Mouse (Mus musculus): Measurements from ENCODE around the gene Cops2. TPM values are rescaled to one million over a fixed set of nuclear protein-coding genes. Genes with fewer than 3 reads are reported as not detected.

Gene Cops2
- polyA plus RNA-seq, 1 experiment from 2014 or later = 96.6 TPM

DNA sequence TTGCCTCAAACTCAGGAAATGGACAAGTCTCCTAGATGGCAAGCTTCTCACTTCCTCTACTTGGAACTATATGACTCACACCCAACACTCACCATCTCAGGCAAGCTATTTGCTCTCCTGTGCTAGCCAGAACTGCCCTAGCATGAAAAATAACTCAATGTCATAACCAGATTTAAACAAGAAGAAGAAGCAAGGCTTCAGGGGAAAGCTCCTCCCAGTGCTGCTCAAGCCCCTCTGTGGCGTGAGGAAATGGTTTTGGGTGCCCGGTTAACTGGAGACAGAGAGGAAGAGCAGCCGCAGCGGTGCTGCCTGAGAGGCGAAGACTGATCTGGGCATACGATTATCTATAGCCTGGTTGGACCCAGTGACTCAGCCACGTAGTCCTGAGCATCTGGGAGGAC lies 67.5 kb downstream of the Cops2 start:
- peaks cover 5% of the 10 kb centered on the region; the same call in 1 of the 2 replicates for H3K4me1 ChIP-seq (ENCODE audit: control insufficient read depth, insufficient read depth, low read length)
- H3K36me3 ChIP-seq (ENCODE audit: control insufficient read depth, insufficient read depth, low read length) = no peaks in the 10 kb centered on the region
- no peak overlapping the region for H3K4me3 ChIP-seq (ENCODE audit: low read length)
- 83% methylated on average over 7 of the region's 7 CpGs for WGBS
- no peak overlapping the region for H3K27ac ChIP-seq (ENCODE audit: low read depth, low read length)
- no peak overlapping the region for H3K4me2 ChIP-seq (replicated peaks; ENCODE audit: low read depth, low read length)
- no peak for ATAC-seq (ENCODE audit: low FRiP score, low TSS enrichment)
- no peaks in the 10 kb centered on the region for H3K27me3 ChIP-seq (ENCODE audit: control insufficient read depth, insufficient read depth, low read length)
- no peak overlapping the region for H3K9ac ChIP-seq (ENCODE audit: low read depth, low read length)
- no peaks in the 10 kb centered on the region for H3K9me3 ChIP-seq (ENCODE audit: control insufficient read depth, low read length)

DNA sequence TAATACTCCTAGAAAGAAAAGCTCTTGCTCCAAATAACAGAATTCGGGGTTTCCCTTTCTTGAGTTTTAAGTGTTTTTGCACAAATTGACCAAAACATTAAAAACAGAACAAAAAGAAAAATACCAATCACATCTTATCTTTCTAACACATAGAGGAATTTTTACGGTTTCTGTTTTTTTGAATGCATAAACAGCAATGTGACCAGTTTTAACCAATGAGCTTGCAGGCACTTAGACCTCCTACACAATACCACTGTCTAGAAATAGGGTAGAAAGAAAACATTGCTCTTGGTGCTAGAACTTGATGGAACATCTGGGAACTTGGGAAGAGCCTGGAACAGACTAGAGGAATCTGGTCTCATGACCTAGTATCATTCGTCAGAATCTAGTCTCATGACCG lies 68.7 kb downstream of the Cops2 start:
- no peak for ATAC-seq (ENCODE audit: low FRiP score, low TSS enrichment)
- H3K4me2 ChIP-seq (replicated peaks; ENCODE audit: low read depth, low read length) = no peak overlapping the region
- no peaks in the 10 kb centered on the region for H3K9me3 ChIP-seq (ENCODE audit: control insufficient read depth, low read length)
- H3K9ac ChIP-seq (ENCODE audit: low read depth, low read length) = no peak overlapping the region
- no peaks in the 10 kb centered on the region for H3K27me3 ChIP-seq (ENCODE audit: control insufficient read depth, insufficient read depth, low read length)
- H3K27ac ChIP-seq (ENCODE audit: low read depth, low read length) = no peak overlapping the region
- WGBS = 94% methylated on average over 4 of the region's 4 CpGs
- H3K36me3 ChIP-seq (ENCODE audit: control insufficient read depth, insufficient read depth, low read length) = no peaks in the 10 kb centered on the region
- no peak overlapping the region for H3K4me3 ChIP-seq (ENCODE audit: low read length)
- peaks cover 5% of the 10 kb centered on the region; the same call in 1 of the 2 replicates for H3K4me1 ChIP-seq (ENCODE audit: control insufficient read depth, insufficient read depth, low read length)

DNA sequence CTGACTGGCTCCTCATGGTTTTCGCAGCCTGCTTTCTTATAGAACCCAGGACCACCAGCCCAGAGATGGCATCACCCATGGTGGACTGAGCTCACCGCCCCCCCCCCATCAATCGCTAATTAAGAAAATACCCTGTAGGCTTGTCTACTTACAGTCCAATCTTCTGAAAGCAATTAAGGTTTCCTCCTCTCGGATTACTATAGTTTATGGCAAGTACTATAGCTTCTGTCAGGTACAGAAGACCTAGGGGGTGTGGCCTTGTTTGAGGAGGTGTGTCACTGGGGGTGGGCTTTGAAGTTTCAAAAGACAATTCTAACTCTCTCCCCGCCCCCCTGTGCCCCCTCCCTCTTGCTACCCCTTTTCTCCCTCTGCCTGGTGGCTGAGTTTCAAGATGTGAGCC lies 69.7 kb downstream of the Cops2 start:
- no peak for ATAC-seq (ENCODE audit: low FRiP score, low TSS enrichment)
- WGBS = 54% methylated on average over 5 of the region's 5 CpGs
- Histone ChIP-seq H3K27me3 (ENCODE audit: control insufficient read depth, insufficient read depth, low read length) (no peaks in the 10 kb centered on the region), H3K9ac (ENCODE audit: low read depth, low read length) (no peak overlapping the region), H3K9me3 (ENCODE audit: control insufficient read depth, low read length) (no peaks in the 10 kb centered on the region), H3K4me3 (ENCODE audit: low read length) (no peak overlapping the region), H3K4me1 (ENCODE audit: control insufficient read depth, insufficient read depth, low read length) (peaks cover 8% of the 10 kb centered on the region; the same call in 1 of the 2 replicates), H3K36me3 (ENCODE audit: control insufficient read depth, insufficient read depth, low read length) (no peaks in the 10 kb centered on the region), H3K4me2 (replicated peaks; ENCODE audit: low read depth, low read length) (no peak overlapping the region), H3K27ac (ENCODE audit: low read depth, low read length) (no peak overlapping the region)

DNA sequence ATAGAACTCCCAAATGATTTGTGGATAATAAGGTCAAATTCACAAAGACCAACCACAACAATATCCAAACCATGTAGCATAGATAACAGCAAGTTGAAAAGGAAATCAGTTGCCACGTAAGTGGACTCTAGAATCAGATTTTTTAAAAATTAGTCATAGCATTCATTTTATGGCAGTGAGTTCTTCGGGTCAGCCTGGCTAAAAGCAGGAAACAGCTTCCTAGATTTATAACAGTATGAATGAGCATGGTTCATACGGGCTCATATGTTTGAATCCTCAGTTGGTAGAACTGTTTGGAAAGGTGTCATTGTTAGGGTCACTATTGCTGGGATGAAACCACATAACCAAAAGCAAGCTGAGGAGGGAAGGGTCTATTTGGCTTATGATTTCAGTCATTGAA lies 70.2 kb downstream of the Cops2 start:
- Histone ChIP-seq H3K36me3 (ENCODE audit: control insufficient read depth, insufficient read depth, low read length) (no peaks in the 10 kb centered on the region), H3K4me3 (ENCODE audit: low read length) (no peak overlapping the region), H3K27me3 (ENCODE audit: control insufficient read depth, insufficient read depth, low read length) (no peaks in the 10 kb centered on the region), H3K4me1 (ENCODE audit: control insufficient read depth, insufficient read depth, low read length) (peaks cover 3% of the 10 kb centered on the region; the same call in 1 of the 2 replicates), H3K9me3 (ENCODE audit: control insufficient read depth, low read length) (no peaks in the 10 kb centered on the region), H3K9ac (ENCODE audit: low read depth, low read length) (no peak overlapping the region), H3K27ac (ENCODE audit: low read depth, low read length) (no peak overlapping the region), H3K4me2 (replicated peaks; ENCODE audit: low read depth, low read length) (no peak overlapping the region)
- no peak for ATAC-seq (ENCODE audit: low FRiP score, low TSS enrichment)
- 48% methylated on average over 3 of the region's 3 CpGs for WGBS

DNA sequence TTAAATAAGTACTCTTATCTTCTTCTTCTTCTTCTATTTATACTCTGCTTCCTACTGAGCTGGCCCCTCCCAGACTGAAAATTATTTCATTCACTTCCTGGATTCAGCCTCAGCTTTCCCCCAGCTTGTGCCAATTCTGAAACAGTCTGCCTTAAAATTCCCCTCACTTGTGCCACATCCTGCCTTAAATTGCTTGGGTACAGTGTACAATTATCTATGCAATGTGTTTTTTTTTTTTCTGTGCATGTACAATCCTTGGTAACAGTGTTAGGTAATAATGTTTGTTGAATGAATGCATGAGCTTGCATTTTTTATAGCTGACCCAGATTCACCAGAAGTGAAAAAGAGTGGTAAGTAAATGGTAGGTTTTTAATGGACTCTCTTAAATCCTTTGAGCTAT lies 70.6 kb downstream of the Cops2 start:
- H3K9ac ChIP-seq (ENCODE audit: low read depth, low read length) = no peak overlapping the region
- H3K27me3 ChIP-seq (ENCODE audit: control insufficient read depth, insufficient read depth, low read length) = no peaks in the 10 kb centered on the region
- no peak overlapping the region for H3K4me2 ChIP-seq (replicated peaks; ENCODE audit: low read depth, low read length)
- ATAC-seq (ENCODE audit: low FRiP score, low TSS enrichment) = no peak
- H3K4me3 ChIP-seq (ENCODE audit: low read length) = no peak overlapping the region
- H3K9me3 ChIP-seq (ENCODE audit: control insufficient read depth, low read length) = no peaks in the 10 kb centered on the region
- no peak overlapping the region for H3K27ac ChIP-seq (ENCODE audit: low read depth, low read length)
- H3K36me3 ChIP-seq (ENCODE audit: control insufficient read depth, insufficient read depth, low read length) = no peaks in the 10 kb centered on the region
- 0 out of 2 replicates have a peak, but pooled peaks cover 2% of the 10 kb centered on the region for H3K4me1 ChIP-seq (ENCODE audit: control insufficient read depth, insufficient read depth, low read length)

DNA sequence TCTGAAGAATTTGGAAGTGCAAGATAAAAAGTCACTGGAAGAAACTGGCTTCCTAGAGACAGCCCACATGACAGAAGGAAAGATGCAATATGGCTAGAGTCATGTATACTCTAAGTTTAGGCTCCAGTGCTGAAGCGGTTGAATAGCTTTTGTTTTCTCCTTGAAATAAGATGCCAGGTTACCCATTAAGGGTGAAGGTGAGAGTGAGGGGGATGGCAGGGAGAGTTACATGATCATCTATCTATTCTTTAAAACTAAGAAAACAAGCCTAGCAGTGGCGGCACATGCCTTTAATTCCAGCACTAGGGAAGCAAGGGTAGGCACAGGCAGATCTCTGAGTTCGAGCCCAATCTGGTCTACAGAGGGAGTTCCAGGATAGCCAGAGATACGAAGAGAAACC lies 73.9 kb downstream of the Cops2 start:
- Histone ChIP-seq H3K4me1 (ENCODE audit: control insufficient read depth, insufficient read depth, low read length) (peaks cover 19% of the 10 kb centered on the region), H3K27me3 (ENCODE audit: control insufficient read depth, insufficient read depth, low read length) (no peaks in the 10 kb centered on the region), H3K27ac (ENCODE audit: low read depth, low read length) (peak overlapping the region; percentile 47; the same call in 1 of the 2 replicates), H3K36me3 (ENCODE audit: control insufficient read depth, insufficient read depth, low read length) (no peaks in the 10 kb centered on the region), H3K9me3 (ENCODE audit: control insufficient read depth, low read length) (no peaks in the 10 kb centered on the region), H3K4me3 (ENCODE audit: low read length) (no peak overlapping the region), H3K4me2 (replicated peaks; ENCODE audit: low read depth, low read length) (no peak overlapping the region), H3K9ac (ENCODE audit: low read depth, low read length) (no peak overlapping the region)
- ATAC-seq (ENCODE audit: low FRiP score, low TSS enrichment) = no peak
- 40% methylated on average over 4 of the region's 4 CpGs for WGBS

DNA sequence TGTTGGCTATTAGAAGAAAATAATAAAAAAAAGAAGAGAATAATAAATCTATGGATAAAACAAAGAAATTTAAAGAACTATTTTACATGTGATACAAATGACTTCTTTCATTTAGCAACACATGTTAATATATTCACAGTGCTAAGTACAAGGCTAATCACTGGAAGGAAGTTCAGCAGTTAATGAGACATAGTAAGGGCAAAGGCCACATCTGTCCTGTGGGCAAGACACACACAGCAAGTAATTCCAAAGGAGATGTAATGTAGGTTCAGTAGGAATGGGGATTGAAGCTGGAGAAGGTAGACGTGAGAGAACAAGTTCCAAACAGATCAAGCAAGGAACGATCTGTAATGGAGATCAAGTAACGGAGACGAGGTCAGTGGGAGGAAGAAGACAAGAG lies 74.5 kb downstream of the Cops2 start:
- no peak overlapping the region for H3K4me3 ChIP-seq (ENCODE audit: low read length)
- H3K36me3 ChIP-seq (ENCODE audit: control insufficient read depth, insufficient read depth, low read length) = no peaks in the 10 kb centered on the region
- 34% methylated on average over 4 of the region's 4 CpGs for WGBS
- no peaks in the 10 kb centered on the region for H3K27me3 ChIP-seq (ENCODE audit: control insufficient read depth, insufficient read depth, low read length)
- no peak for ATAC-seq (ENCODE audit: low FRiP score, low TSS enrichment)
- H3K9ac ChIP-seq (ENCODE audit: low read depth, low read length) = no peak overlapping the region
- no peaks in the 10 kb centered on the region for H3K9me3 ChIP-seq (ENCODE audit: control insufficient read depth, low read length)
- peaks cover 19% of the 10 kb centered on the region for H3K4me1 ChIP-seq (ENCODE audit: control insufficient read depth, insufficient read depth, low read length)
- no peak overlapping the region for H3K4me2 ChIP-seq (replicated peaks; ENCODE audit: low read depth, low read length)
- H3K27ac ChIP-seq (ENCODE audit: low read depth, low read length) = peak overlapping the region; percentile 47; the same call in 1 of the 2 replicates

DNA sequence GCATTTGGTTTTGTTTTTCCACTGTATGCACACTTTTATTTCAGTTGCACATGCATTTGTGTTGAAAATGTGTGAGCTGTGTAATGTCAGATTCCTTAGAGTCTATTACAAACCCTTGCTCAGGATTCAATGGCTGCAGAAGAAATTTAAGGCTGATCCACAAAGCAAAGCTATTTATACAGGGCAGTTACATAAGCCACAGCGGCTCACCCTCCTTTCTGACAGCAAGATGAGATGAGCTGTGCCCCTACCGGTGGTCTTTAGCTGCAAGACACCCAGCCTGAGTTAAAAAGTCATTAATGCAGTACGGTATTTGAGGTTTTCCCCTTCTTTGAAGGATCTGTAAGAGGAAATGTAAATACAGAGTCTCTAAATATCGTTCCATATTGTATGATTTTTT lies 75.1 kb downstream of the Cops2 start:
- Histone ChIP-seq H3K27me3 (ENCODE audit: control insufficient read depth, insufficient read depth, low read length) (no peaks in the 10 kb centered on the region), H3K27ac (ENCODE audit: low read depth, low read length) (no peak overlapping the region), H3K4me3 (ENCODE audit: low read length) (no peak overlapping the region), H3K4me2 (replicated peaks; ENCODE audit: low read depth, low read length) (no peak overlapping the region), H3K9ac (ENCODE audit: low read depth, low read length) (no peak overlapping the region), H3K9me3 (ENCODE audit: control insufficient read depth, low read length) (no peaks in the 10 kb centered on the region), H3K4me1 (ENCODE audit: control insufficient read depth, insufficient read depth, low read length) (peaks cover 19% of the 10 kb centered on the region), H3K36me3 (ENCODE audit: control insufficient read depth, insufficient read depth, low read length) (no peaks in the 10 kb centered on the region)
- WGBS = 46% methylated on average over 4 of the region's 4 CpGs
- ATAC-seq (ENCODE audit: low FRiP score, low TSS enrichment) = no peak

DNA sequence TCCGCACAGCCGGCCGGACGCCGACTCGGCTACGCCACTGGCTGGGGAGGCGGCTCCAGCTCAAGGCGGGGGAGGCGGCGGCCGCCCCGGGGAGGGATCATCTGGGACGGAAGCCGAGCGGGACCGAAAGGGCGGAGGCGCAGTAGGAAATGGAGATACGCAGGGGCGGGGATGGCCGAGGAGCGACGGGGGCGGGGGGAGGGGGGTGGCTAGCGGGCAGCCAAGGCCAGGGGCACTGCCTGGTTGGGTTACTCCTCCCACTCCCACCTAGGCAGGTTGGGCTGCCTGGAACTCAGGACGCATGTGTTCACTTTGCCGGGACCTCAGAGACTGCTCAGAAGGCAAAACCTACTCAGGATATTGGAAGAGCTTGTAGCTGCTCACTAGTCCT lies 76.2 kb downstream of the Cops2 start, which contains the start of gene Secisbp2l:
Gene Secisbp2l (minus strand): TSS at position 152 of the 391 bp plus-strand sequence.
- peak within 1 kb of the TSS; percentile 62 for H3K4me2 ChIP-seq (replicated peaks; ENCODE audit: low read depth, low read length)
- peak within 1 kb of the TSS; percentile 70 for H3K9ac ChIP-seq (ENCODE audit: low read depth, low read length)
- H3K4me1 ChIP-seq (ENCODE audit: control insufficient read depth, insufficient read depth, low read length) = peaks cover 19% of the 10 kb centered on the region
- no peaks in the 10 kb centered on the region for H3K27me3 ChIP-seq (ENCODE audit: control insufficient read depth, insufficient read depth, low read length)
- H3K9me3 ChIP-seq (ENCODE audit: control insufficient read depth, low read length) = no peaks in the 10 kb centered on the region
- WGBS = 2% methylated on average over 13 of the region's 28 CpGs
- H3K36me3 ChIP-seq (ENCODE audit: control insufficient read depth, insufficient read depth, low read length) = no peaks in the 10 kb centered on the region
- ATAC-seq (ENCODE audit: low FRiP score, low TSS enrichment) = peak; percentile 94
- peak within 1 kb of the TSS; percentile 76; the same call in 1 of the 2 replicates for H3K27ac ChIP-seq (ENCODE audit: low read depth, low read length)
- H3K4me3 ChIP-seq (ENCODE audit: low read length) = peak within 1 kb of the TSS; percentile 64
